Mouse (Mus musculus) heart, adult 2 months (tissue): ENCODE data around the gene Nptxr.

Source experiments
- CTCF ChIP-seq: fragments of 200-600 bp; IDR thresholded peaks from 2 replicates; pipeline ENCODE4 v1.8.1; 2022; ENCODE audit warnings: antibody characterized with exemption, mild to moderate bottlenecking, moderate library complexity
- EP300 ChIP-seq: fragments of 200-500 bp; IDR thresholded peaks from 2 replicates; pipeline ENCODE4 v1.6.1; 2011; ENCODE audit warnings: low read depth, low read length, control low read depth; ENCODE audit not compliant: insufficient read depth
- POLR2A ChIP-seq: fragments of 200-500 bp; IDR thresholded peaks from 2 replicates; pipeline ENCODE4 v1.6.1; 2011; ENCODE audit warnings: mild to moderate bottlenecking, low read depth, low read length, control low read depth; ENCODE audit not compliant: insufficient read depth

GRCm38 (mm10) chr15:79765361-79765760, 39.2 kb downstream of the Nptxr start:
- TF ChIP-seq EP300 (no peak), CTCF (no peak), POLR2A (no peak)
